Mouse (Mus musculus): ENCODE measurements around the gene Elk4.

- TF ChIP-seq MAX (IDR thresholded peaks at IDR 0.05; ENCODE audit: low read length), result no peak
- no peak for TF ChIP-seq EP300 (IDR thresholded peaks at IDR 0.05; ENCODE audit: low read length)
- TF ChIP-seq MAFK (IDR thresholded peaks at IDR 0.05; ENCODE audit: insufficient replicate concordance, low read length), result no peak
- no peak for TF ChIP-seq POLR2A (IDR thresholded peaks at IDR 0.05; ENCODE audit: low read depth, low read length)
Measured at GRCm38 (mm10) chr1:131981378-131982013, 25.9 kb upstream of the Elk4 start.
